Mouse (Mus musculus): ENCODE measurements around the gene Adtrp.

Gene Adtrp

GRCm38 (mm10) chr13:41833614-41834139, 13.8 kb downstream of the Adtrp start:
- DNase-seq (ENCODE audit: extremely low spot score, low read depth, low spot score): no peak

- no peak for DNase-seq (ENCODE audit: extremely low spot score, low read depth, low spot score)
Measured at GRCm38 (mm10) chr13:41828296-41828754, 19.2 kb downstream of the Adtrp start.

GRCm38 (mm10) chr13:41827581-41827980, 19.9 kb downstream of the Adtrp start:
- DNase-seq (ENCODE audit: extremely low spot score, low read depth, low spot score): no peak

DNA sequence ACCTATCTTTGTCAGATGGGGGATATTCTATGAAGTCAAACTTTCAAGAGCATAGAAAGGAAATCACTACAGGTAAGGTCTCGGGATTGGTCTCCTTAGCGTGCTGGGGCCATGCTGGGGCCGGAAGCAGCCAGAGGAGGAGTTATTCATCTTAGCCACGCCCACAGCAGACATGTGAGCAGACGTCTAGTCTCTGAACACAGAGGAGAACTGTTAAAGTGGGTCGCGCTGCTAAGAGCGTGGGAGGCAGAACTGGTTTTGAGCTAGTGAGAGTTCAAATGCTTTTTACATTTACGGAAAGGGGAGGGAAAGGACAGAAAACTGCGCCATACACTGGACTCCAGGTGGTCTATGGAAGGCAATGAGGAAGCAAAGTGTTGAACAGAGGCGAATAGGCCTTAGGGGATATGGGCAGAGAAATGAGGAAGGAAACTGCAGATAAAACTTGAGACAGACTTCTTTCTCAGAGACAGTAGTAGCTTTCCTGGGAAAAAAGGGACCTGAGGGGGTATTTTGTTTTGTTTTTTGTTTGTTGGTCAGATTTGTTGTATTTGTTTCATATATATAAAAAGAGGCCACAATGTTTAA, 22.0 kb downstream of the Adtrp start:
- DNase-seq (ENCODE audit: extremely low spot score, low read depth, low spot score): no peak

- no peak for DNase-seq (ENCODE audit: extremely low spot score, low read depth, low spot score)
Measured at GRCm38 (mm10) chr13:41823077-41823476, 24.4 kb downstream of the Adtrp start.

- no peak for DNase-seq (ENCODE audit: extremely low spot score, low read depth, low spot score)
Measured at GRCm38 (mm10) chr13:41822617-41823016, 24.9 kb downstream of the Adtrp start.

DNA sequence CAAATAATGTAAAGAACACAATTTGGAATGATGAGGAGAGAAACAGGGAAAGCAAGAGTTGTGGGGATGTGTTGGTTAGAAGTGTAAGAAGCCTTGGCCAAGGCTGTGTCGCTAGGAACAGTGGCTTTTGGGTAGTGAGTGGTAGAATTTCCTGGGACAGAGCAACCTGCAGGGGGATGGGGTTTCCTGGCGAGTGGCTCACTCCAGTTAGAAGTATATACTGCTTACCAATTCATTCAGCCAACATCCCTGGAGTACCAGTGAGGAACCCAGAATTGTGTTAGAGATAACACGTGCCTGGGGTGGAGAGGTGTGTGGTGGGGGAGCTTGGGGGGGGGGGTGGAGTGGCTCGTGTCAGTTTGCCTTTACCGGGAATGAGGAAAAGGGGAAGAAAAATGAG, 25.4 kb downstream of the Adtrp start:
- no peak for DNase-seq (ENCODE audit: extremely low spot score, low read depth, low spot score)

GRCm38 (mm10) chr13:41820947-41821346, 26.5 kb downstream of the Adtrp start:
- no peak for DNase-seq (ENCODE audit: extremely low spot score, low read depth, low spot score)

- no peak for DNase-seq (ENCODE audit: extremely low spot score, low read depth, low spot score)
Measured at GRCm38 (mm10) chr13:41819918-41820317, 27.6 kb downstream of the Adtrp start.

DNA sequence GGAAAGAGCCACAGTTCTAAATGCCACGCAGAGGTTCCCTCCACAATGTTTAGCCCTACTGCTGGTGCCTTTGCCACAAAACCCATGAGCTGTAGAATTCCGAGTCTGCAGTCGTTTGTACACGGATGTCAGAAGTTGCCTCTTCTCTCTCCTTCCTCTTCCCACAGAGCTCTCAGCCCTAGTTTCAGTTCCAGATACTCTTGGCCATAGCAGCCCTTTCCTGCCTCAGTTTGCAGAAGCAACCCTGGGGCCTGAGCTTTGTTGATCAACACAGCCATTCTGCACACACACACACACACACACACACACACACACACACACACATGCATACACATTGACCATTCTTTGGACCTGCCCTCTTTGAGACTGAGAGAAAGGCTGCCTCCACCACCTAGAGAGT, 28.0 kb downstream of the Adtrp start:
- no peak for DNase-seq (ENCODE audit: extremely low spot score, low read depth, low spot score)

DNA sequence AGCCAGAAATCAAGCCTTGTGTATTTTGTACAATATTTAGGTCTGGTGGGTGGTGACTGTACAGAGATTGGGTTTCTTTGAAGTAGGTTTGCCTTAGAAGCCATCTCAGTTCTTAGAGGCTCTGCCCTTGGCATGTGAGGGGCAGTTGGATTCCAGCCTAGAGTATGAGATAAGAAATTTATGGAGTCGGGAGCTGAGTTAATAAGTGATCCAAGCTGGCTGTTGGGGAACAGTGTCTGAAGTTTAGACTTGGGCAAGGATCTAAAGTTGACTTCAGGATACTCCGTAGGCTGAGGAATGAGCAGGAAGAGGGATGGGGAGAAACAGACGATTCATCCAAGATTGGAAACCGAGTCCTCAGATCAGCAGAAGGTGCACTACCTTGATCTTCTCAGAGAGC, 29.9 kb downstream of the Adtrp start:
- DNase-seq (ENCODE audit: extremely low spot score, low read depth, low spot score): no peak

DNA sequence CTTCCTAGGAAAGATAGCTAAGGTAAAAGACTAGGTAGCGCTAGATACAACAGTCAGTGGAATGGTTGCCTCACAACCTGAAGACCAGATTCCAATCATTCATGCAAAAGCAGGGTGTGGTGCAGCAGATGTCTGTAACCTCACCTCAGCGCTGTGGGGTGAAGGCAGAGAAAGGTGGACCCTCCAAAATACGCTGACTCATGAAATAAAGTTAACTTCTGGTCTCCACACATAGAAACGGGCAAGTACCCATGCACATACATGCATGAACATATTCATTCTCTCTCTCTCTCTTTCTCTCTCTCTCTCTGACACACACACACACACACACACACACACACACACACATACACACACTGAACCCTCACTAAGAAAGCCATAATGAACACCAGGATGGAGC, 30.8 kb downstream of the Adtrp start:
- DNase-seq (ENCODE audit: extremely low spot score, low read depth, low spot score): no peak

DNA sequence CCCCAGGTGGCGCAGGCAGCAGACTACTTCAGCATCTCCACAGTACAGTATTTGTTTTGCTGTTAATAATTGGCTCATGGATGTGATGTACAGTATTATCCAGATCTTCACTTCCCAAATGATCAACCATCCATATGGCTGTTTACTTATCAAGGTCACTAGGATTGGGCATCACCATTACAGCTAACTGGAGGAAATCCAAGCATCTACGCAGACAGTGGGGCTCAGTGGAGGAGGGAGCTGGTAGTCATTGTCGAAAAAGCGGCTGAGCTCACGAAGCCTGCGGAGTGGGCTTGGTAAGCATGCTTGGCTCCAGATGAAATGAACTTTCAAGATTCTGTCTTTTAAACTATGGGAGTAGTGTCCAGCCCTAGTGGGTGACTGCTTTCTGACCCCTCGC, 36.7 kb downstream of the Adtrp start:
- DNase-seq (ENCODE audit: extremely low spot score, low read depth, low spot score): no peak

DNA sequence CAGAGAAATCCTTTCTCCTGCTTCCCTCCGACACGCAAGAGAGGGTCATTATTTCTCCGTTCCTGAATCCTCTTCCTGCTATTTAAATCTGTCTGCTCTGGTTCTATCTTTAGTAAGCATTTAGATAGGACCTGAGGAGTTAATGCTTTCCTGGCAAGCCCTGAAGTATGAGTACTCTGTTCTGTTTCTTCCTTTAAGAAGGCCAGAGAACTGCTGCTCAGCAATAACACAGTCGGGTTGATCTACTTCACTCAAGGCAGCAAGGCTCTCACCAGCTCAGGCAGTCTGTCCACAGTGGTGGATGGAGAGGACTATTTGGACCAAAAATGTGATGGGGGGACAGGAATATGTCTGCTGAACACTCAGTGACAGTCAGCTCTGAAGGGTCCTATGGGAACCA, 39.7 kb downstream of the Adtrp start:
- no peak for DNase-seq (ENCODE audit: extremely low spot score, low read depth, low spot score)

DNA sequence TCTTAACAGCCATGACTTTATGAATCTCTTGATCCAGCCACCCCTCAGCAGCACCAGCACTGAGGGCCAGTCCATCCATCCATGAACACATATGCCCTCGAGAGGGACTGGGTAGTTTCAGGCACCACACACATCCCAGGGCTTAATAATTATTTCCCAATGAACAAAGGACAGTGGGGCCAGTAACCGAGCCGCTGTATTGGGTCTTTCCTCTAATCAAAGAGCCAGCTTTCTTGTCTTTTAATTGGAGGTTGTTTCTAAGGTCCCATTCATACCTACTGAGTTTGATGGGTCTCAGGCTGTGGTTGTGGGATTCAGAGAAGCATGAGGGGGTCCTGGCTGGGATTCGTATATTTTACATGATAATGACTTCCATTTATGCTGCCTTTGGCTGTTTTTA, 40.2 kb downstream of the Adtrp start:
- no peak for DNase-seq (ENCODE audit: extremely low spot score, low read depth, low spot score)

GRCm38 (mm10) chr13:41805138-41805820, 42.2 kb downstream of the Adtrp start:
- DNase-seq (ENCODE audit: extremely low spot score, low read depth, low spot score): no peak

GRCm38 (mm10) chr13:41803656-41804265, 43.7 kb downstream of the Adtrp start:
- no peak for DNase-seq (ENCODE audit: extremely low spot score, low read depth, low spot score)

- DNase-seq (ENCODE audit: extremely low spot score, low read depth, low spot score): no peak
Measured at GRCm38 (mm10) chr13:41801177-41801636, 46.3 kb downstream of the Adtrp start.

- no peak for DNase-seq (ENCODE audit: extremely low spot score, low read depth, low spot score)
Measured at GRCm38 (mm10) chr13:41792849-41793248, 54.6 kb downstream of the Adtrp start.

DNA sequence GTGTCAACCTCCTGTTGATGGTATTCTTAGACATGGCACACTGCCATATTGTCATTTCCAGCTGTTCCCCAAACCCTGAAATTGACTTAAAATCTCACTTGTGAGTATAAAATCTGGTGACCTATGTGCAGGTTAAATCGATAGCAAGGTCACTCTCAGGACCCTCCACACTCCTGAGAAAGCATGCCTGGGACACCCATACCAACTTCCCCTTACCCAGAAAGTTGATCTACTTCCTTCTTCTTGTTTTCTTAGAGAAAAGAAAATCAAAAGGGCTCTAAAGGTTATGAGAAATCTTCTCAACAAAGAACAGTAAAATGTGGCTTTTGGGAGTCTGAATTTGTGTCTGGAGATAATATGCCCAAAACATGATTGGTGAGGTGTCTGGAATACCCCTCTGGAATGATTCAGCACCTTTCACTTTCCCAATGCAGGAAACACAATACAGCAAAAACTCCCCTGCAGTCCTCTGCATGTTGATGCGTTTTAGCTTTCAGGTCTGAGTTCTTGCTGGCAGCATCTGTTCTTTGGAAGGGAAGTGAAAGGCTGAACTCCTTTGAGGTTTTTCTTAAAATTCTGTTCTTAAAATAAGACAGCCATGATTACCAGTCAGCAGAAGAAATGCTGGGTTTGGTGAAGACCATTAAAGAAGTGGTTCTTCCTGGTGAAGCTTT, 59.5 kb downstream of the Adtrp start:
- DNase-seq (ENCODE audit: extremely low spot score, low read depth, low spot score): no peak

- DNase-seq (ENCODE audit: extremely low spot score, low read depth, low spot score): no peak
Measured at GRCm38 (mm10) chr13:41786640-41787039, 60.8 kb downstream of the Adtrp start.

Measured in hindlimb bud, embryonic 11.5 days (tissue).